Mouse (Mus musculus) heart, postnatal 0 days (tissue): ENCODE measurements around the gene Cd36.

Experiments
- CTCF ChIP-seq: IDR thresholded peaks from 2 replicates; pipeline ENCODE4 v1.5.1; 2016; ENCODE audit warnings: antibody characterized with exemption, control low read depth, low read depth
- EP300 ChIP-seq: IDR thresholded peaks from 2 replicates; pipeline ENCODE4 v1.6.1; 2016; ENCODE audit warnings: antibody characterized with exemption, low read depth

DNA sequence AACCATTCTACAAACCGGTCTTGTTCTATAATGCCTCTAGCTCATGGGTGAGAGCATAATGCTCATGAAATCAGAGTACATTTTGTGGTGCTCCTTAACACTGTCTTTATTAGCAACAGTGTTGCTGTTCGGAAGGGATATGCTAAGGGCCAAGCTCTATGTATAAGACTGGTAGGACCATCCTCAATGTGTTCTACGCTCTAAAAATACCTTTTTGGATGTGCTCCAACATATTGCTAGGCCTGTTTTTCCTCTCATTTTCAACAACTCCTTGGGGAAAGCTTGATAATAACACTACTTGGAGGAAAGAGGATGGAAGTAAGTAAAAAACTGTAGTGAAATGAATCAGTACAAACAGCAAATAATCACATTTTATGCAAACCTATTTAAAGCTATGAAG is 44.7 kb downstream of the Cd36 start:
- TF ChIP-seq CTCF: no peak
- peak; percentile 44 for TF ChIP-seq EP300
